Mouse (Mus musculus) thymus, adult 2 months (tissue): ENCODE measurements around the gene Pappa2. TPM values are rescaled to one million over a fixed set of nuclear protein-coding genes. Genes with fewer than 3 reads are reported as not detected.

ENCODE experiments used
- DNase-seq: peaks from one replicate; pipeline ENCODE4 v3.0.0; 2021
- H3K27ac ChIP-seq: fragments of 200-500 bp; 2 replicates; pipeline ENCODE4 v1.5.1; 2012; ENCODE audit warnings: low read length, control low read depth; ENCODE audit not compliant: control insufficient read depth, insufficient read depth
- H3K27me3 ChIP-seq: fragments of 200-500 bp; 2 replicates; pipeline ENCODE4 v1.6.1; 2012; ENCODE audit warnings: mild to moderate bottlenecking, low read length, moderate library complexity, mixed read lengths; ENCODE audit not compliant: control insufficient read depth, insufficient read depth
- H3K36me3 ChIP-seq: fragments of 200-500 bp; 2 replicates; pipeline ENCODE4 v1.6.1; 2012; ENCODE audit warnings: mild to moderate bottlenecking, low read length, moderate library complexity; ENCODE audit not compliant: control insufficient read depth, insufficient read depth
- H3K4me1 ChIP-seq: fragments of 200-500 bp; replicated peaks from 2 replicates; pipeline ENCODE4 v1.6.1; 2012; ENCODE audit warnings: low read length; ENCODE audit not compliant: control insufficient read depth, insufficient read depth
- H3K4me3 ChIP-seq: fragments of 200-500 bp; 2 replicates; pipeline ENCODE4 v1.5.1; 2012; ENCODE audit warnings: mild to moderate bottlenecking, low read length, control low read depth, moderate library complexity; ENCODE audit not compliant: control insufficient read depth, insufficient read depth
- CTCF ChIP-seq: fragments of 200-500 bp; IDR thresholded peaks from 2 replicates; pipeline ENCODE4 v1.5.1; 2012; ENCODE audit warnings: mild to moderate bottlenecking, control low read depth, low read length, moderate library complexity, borderline replicate concordance; ENCODE audit not compliant: control insufficient read depth, poor library complexity, insufficient read depth; ENCODE audit errors: extremely low read depth
- POLR2A ChIP-seq: fragments of 200-500 bp; IDR thresholded peaks from 2 replicates; pipeline ENCODE4 v1.6.1; 2012; ENCODE audit warnings: mild to moderate bottlenecking, low read length, control low read depth, moderate library complexity; ENCODE audit not compliant: control insufficient read depth, poor library complexity, insufficient read depth; ENCODE audit errors: extremely low read depth
- WGBS: fragments of 180-500 bp; shearing (Covaris S2); methylation state at CpG from one replicate; pipeline ENCODE4 v1.1.7; 2018; 5-methylcytosine and 5-hydroxymethylcytosine counted together
- polyA plus RNA-seq: library from polyadenylated mRNA; depleted of rRNA; stranded (reverse); fragments of >200 nt; gene quantifications from 2 replicates; pipeline ENCODE4 v1.2.3, GENCODE M21; 2012; rRNA removed

The Pappa2 gene
- polyA plus RNA-seq, result 0.62 and 0.73 TPM in 2 replicates

- Histone ChIP-seq H3K27me3 (no peaks in the 10 kb centered on the region), H3K27ac (no peak within 1 kb of the TSS), H3K4me3 (no peak within 1 kb of the TSS), H3K36me3 (no peaks in the 10 kb centered on the region), H3K4me1 (no peaks in the 10 kb centered on the region)
- WGBS, result 72% methylated on average over 1 of the region's 1 CpGs
- no peak for TF ChIP-seq POLR2A
- no peak for TF ChIP-seq CTCF
- DNase-seq, result no peak
These were observed at the start of gene Pappa2 for GRCm38 (mm10) chr1:158980390-158980789. Pappa2 (minus strand) TSS chr1:158980490.

- WGBS, result 86% methylated on average over 2 of the region's 2 CpGs
- no peak for DNase-seq
- Histone ChIP-seq H3K4me1 (no peaks in the 10 kb centered on the region), H3K27me3 (no peaks in the 10 kb centered on the region), H3K27ac (no peak overlapping the region), H3K4me3 (no peak overlapping the region), H3K36me3 (no peaks in the 10 kb centered on the region)
- no peak for TF ChIP-seq POLR2A
- TF ChIP-seq CTCF, result no peak
These were observed 48.8 kb upstream of the Pappa2 start for GRCm38 (mm10) chr1:159029106-159029505.

GRCm38 (mm10) chr1:159014940-159015660 lies 34.8 kb upstream of the Pappa2 start:
- Histone ChIP-seq H3K27ac (no peak overlapping the region), H3K4me1 (no peaks in the 10 kb centered on the region), H3K4me3 (no peak overlapping the region), H3K36me3 (no peaks in the 10 kb centered on the region), H3K27me3 (no peaks in the 10 kb centered on the region)
- no peak for DNase-seq
- 93% methylated on average over 5 of the region's 5 CpGs for WGBS
- TF ChIP-seq CTCF (no peak), POLR2A (no peak)

DNA sequence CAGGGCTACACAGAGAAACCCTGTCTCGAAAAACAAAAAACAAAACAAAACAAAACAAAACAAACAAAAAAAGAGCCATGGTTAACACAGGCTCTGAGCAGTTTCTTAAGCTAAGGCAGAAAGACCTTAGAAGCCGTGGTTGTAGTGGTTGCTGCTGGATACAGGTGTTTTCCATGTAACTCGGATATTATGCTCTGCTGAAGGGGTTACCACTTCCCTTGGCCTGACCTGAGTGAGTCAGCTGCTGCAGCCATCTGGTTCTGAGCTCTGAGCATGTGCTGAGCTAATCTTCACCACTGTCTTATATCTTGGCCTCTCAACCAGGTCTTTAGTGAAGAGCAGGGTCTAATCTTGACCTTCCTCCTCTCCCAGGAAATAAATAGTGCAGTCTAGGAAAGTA lies 6.8 kb upstream of the Pappa2 start:
- Histone ChIP-seq H3K4me3 (no peak overlapping the region), H3K4me1 (no peaks in the 10 kb centered on the region), H3K36me3 (no peaks in the 10 kb centered on the region), H3K27ac (no peak overlapping the region), H3K27me3 (no peaks in the 10 kb centered on the region)
- TF ChIP-seq POLR2A (no peak), CTCF (no peak)
- DNase-seq, result no peak
- 38% methylated on average over 3 of the region's 3 CpGs for WGBS

GRCm38 (mm10) chr1:158962340-158962739 lies 17.9 kb downstream of the Pappa2 start:
- Histone ChIP-seq H3K4me3 (no peak overlapping the region), H3K27ac (no peak overlapping the region), H3K27me3 (no peaks in the 10 kb centered on the region), H3K4me1 (no peaks in the 10 kb centered on the region), H3K36me3 (no peaks in the 10 kb centered on the region)
- TF ChIP-seq POLR2A, result no peak
- no peak for TF ChIP-seq CTCF
- DNase-seq, result no peak
- 62% methylated on average over 5 of the region's 5 CpGs for WGBS

GRCm38 (mm10) chr1:158960984-158961383 lies 19.3 kb downstream of the Pappa2 start:
- H3K36me3 ChIP-seq, result no peaks in the 10 kb centered on the region
- WGBS, result 48% methylated on average over 4 of the region's 4 CpGs
- H3K4me1 ChIP-seq, result no peaks in the 10 kb centered on the region
- H3K27me3 ChIP-seq, result no peaks in the 10 kb centered on the region
- no peak overlapping the region for H3K27ac ChIP-seq
- no peak for DNase-seq
- TF ChIP-seq CTCF, result no peak
- H3K4me3 ChIP-seq, result no peak overlapping the region

- 50% methylated on average over 8 of the region's 8 CpGs for WGBS
- Histone ChIP-seq H3K4me3 (no peak overlapping the region), H3K4me1 (no peaks in the 10 kb centered on the region), H3K27me3 (no peaks in the 10 kb centered on the region), H3K36me3 (no peaks in the 10 kb centered on the region), H3K27ac (no peak overlapping the region)
- no peak for TF ChIP-seq POLR2A
- TF ChIP-seq CTCF, result no peak
- DNase-seq, result no peak
These were observed 19.7 kb downstream of the Pappa2 start for GRCm38 (mm10) chr1:158960549-158960948.
